Comparison of ENCODE assay signal across 10 mouse cellular contexts in the genomic region with DNA sequence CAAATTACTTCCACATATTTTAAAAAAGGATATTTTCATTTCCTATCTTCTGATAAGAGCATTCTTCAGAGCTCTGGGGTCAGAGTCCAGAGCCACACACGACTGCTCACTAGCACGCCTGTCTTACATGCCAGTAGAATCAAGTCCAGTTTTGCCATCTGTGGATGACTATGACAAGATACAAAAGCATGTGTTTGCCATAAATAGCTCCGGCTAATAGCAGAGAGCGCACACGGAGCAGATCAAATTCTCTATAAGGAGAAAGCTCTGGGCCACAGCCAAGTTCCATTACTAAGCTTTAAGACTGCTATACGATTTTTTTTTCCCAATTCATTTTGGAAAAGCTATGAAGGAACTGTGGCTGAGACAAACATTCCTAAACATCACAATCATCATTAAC. TPM values are rescaled to one million over a fixed set of nuclear protein-coding genes. Genes with fewer than 3 reads are reported as not detected.
DNase-seq lines count a peak whose midpoint lies in the region; ATAC-seq lines count a peak whose summit lies in the region.
"Had no signal": no experiment of that assay in that cellular context is flagged by ENCODE, and none has a peak within 500 bp of the region (broad histone marks: within the 10 kb centered on the region; RNA-seq: fewer than 3 reads in every experiment).

No protein-coding gene starts in this region.

- peaks cover 46% of the 10 kb centered on the region for H3K36me3 ChIP-seq in hindbrain, embryonic 14.5 days (replicated peaks; ENCODE audit: control insufficient read depth, insufficient read depth)
- peaks cover 30% of the 10 kb centered on the region for H3K36me3 ChIP-seq in hindbrain, embryonic 12.5 days

- no peak for DNase-seq in hindbrain, embryonic 14.5 days (ENCODE audit: low spot score)
- peak; percentile 86 for DNase-seq in 3T3-L1 (ENCODE audit: low read depth, low spot score)
- peak; percentile 43 for DNase-seq in cerebellum, adult 11 months
- peak; percentile 14 for DNase-seq in heart, postnatal 4 days
- DNase-seq in spleen, postnatal 4 days (ENCODE audit: low spot score in 2 of 2), result no peak
- DNase-seq: gastrocnemius, postnatal 36 days had no signal

- H3K9me3 ChIP-seq in hindbrain, embryonic 14.5 days (ENCODE audit: control insufficient read depth, low read length), result no peaks in the 10 kb centered on the region
- no peaks in the 10 kb centered on the region for H3K9me3 ChIP-seq in hindbrain, embryonic 12.5 days (replicated peaks)
- H3K9me3 ChIP-seq: limb, embryonic 12.5 days had no signal

- peak overlapping the region; percentile 33 for H3K4me2 ChIP-seq in hindbrain, embryonic 14.5 days (replicated peaks)
- H3K4me2 ChIP-seq in hindbrain, embryonic 12.5 days (replicated peaks), result no peak overlapping the region
- H3K4me2 ChIP-seq: limb, embryonic 12.5 days had no signal

- peaks cover 20% of the 10 kb centered on the region for H3K4me1 ChIP-seq in hindbrain, embryonic 14.5 days (replicated peaks; ENCODE audit: control insufficient read depth, insufficient read depth, low read length)
- peaks cover 9% of the 10 kb centered on the region for H3K4me1 ChIP-seq in hindbrain, embryonic 12.5 days

- no peaks in the 10 kb centered on the region for H3K27me3 ChIP-seq in hindbrain, embryonic 14.5 days (ENCODE audit: control insufficient read depth, insufficient read depth, low read length)
- H3K27me3 ChIP-seq in hindbrain, embryonic 12.5 days, result no peaks in the 10 kb centered on the region
- H3K27me3 ChIP-seq: limb, embryonic 12.5 days had no signal

- ATAC-seq in hindbrain, embryonic 14.5 days (ENCODE audit: low FRiP score), result no peak
- ATAC-seq in hindbrain, embryonic 12.5 days (ENCODE audit: low FRiP score), result no peak
- ATAC-seq in activated CD4-positive, CD25-positive, alpha-beta regulatory T cell, adult 4 months, result no peak
- no peak for ATAC-seq in frontal cortex, adult (ENCODE audit: low TSS enrichment)

- H3K9ac ChIP-seq in hindbrain, embryonic 14.5 days, result no peak overlapping the region
- H3K9ac ChIP-seq in hindbrain, embryonic 12.5 days, result no peak overlapping the region
- H3K9ac ChIP-seq: limb, embryonic 12.5 days had no signal

- 56% methylated on average over 6 of the region's 6 CpGs for WGBS in hindbrain, embryonic 14.5 days
- WGBS in hindbrain, embryonic 12.5 days, result 88% methylated on average over 6 of the region's 6 CpGs

- no peak overlapping the region for H3K27ac ChIP-seq in hindbrain, embryonic 14.5 days
- no peak overlapping the region for H3K27ac ChIP-seq in hindbrain, embryonic 12.5 days
- H3K27ac ChIP-seq: limb, embryonic 12.5 days had no signal

- H3K4me3 ChIP-seq in hindbrain, embryonic 14.5 days (replicated peaks; ENCODE audit: low read length), result no peak overlapping the region
- no peak overlapping the region for H3K4me3 ChIP-seq in hindbrain, embryonic 12.5 days
- H3K4me3 ChIP-seq: limb, embryonic 12.5 days had no signal

RNA-seq across cellular contexts. Expression of gene Cfl2, which starts 3.1 kb away (rescaled TPM):
- polyA plus RNA-seq in hindbrain, embryonic 14.5 days (2014; fragmentation: Nextera tagmentation; extraction: Ambion mirVana), result 347 and 361 TPM in 2 replicates
- 227 and 229 TPM in 2 replicates for polyA plus RNA-seq in hindbrain, embryonic 12.5 days (2016; fragmentation: Nextera tagmentation; extraction: Ambion mirVana)
- 100 to 1,000 TPM; 509 to 516 TPM for total RNA-seq in heart, postnatal 4 days (2021)
- 10 to 100 TPM; 26.5 to 30.6 TPM for polyA plus RNA-seq in activated CD4-positive, CD25-positive, alpha-beta regulatory T cell, adult 4 months (2017; shearing (Covaris generic))

Comparison
In these comparisons a context has a peak if more than half of its experiments do, and no peak if none do; other contexts are left out.
1. DNase-seq: peak in 3T3-L1 (single experiment), cerebellum, adult 11 months (single experiment) and heart, postnatal 4 days (single experiment); none in hindbrain, embryonic 14.5 days (single experiment) and spleen, postnatal 4 days (0 of 2).